Mouse (Mus musculus) limb, embryonic 14.5 days (tissue): ENCODE results near the gene Mob4. TPM values are rescaled to one million over a fixed set of nuclear protein-coding genes. Genes with fewer than 3 reads are reported as not detected.
A peak's percentile ranks its signal among the peaks of the same experiment; 100 is the strongest.

Experiments
- ATAC-seq: fragments of 200-750 bp; cut with Nextera tagmentation; 2 replicates; pipeline ENCODE4 v1.8.0; 2017; ENCODE audit warnings: low read depth, moderate number of reproducible peaks, moderate TSS enrichment; ENCODE audit not compliant: low FRiP score
- DNase-seq: peaks from one replicate; pipeline ENCODE4 v3.0.0-alpha.2; 2015; ENCODE audit warnings: low spot score
- H3K27ac ChIP-seq: fragments of 300-500 bp; sonication (generic); replicated peaks from 2 replicates; pipeline ENCODE4 v1.5.1; 2014; ENCODE audit warnings: low read depth, mild to moderate bottlenecking, low read length, moderate library complexity, mixed read lengths
- H3K27me3 ChIP-seq: fragments of 300-500 bp; sonication (generic); 2 replicates; pipeline ENCODE4 v1.6.1; 2014; ENCODE audit warnings: low read length, mixed read lengths; ENCODE audit not compliant: control insufficient read depth, insufficient read depth
- H3K36me3 ChIP-seq: fragments of 300-500 bp; sonication (generic); 2 replicates; pipeline ENCODE4 v1.6.1; 2014; ENCODE audit warnings: mild to moderate bottlenecking, low read length, moderate library complexity, mixed read lengths; ENCODE audit not compliant: control insufficient read depth, insufficient read depth
- H3K4me1 ChIP-seq: fragments of 300-500 bp; sonication (generic); 2 replicates; pipeline ENCODE4 v1.6.1; 2014; ENCODE audit warnings: antibody characterized with exemption, low read length, mixed read lengths; ENCODE audit not compliant: control insufficient read depth, insufficient read depth
- H3K4me2 ChIP-seq: fragments of 300-500 bp; sonication (generic); replicated peaks from 2 replicates; pipeline ENCODE4 v1.6.1; 2014; ENCODE audit warnings: low read depth, mild to moderate bottlenecking, low read length, moderate library complexity; ENCODE audit not compliant: severe bottlenecking
- H3K4me3 ChIP-seq: fragments of 300-500 bp; sonication (generic); replicated peaks from 2 replicates; pipeline ENCODE4 v1.5.1; 2014; ENCODE audit warnings: low read length
- H3K9ac ChIP-seq: fragments of 300-500 bp; sonication (generic); 2 replicates; pipeline ENCODE4 v1.6.1; 2014; ENCODE audit warnings: mild to moderate bottlenecking, low read depth, low read length, moderate library complexity; ENCODE audit not compliant: severe bottlenecking
- H3K9me3 ChIP-seq: fragments of 300-500 bp; sonication (generic); 2 replicates; pipeline ENCODE4 v1.6.1; 2016; ENCODE audit warnings: low read length; ENCODE audit not compliant: control insufficient read depth
- POLR2A ChIP-seq: fragments of 200-500 bp; IDR thresholded peaks from 2 replicates; pipeline ENCODE4 v1.8.0; 2012; ENCODE audit warnings: inconsistent platforms, mild to moderate bottlenecking, moderate library complexity, borderline replicate concordance; ENCODE audit not compliant: insufficient read depth, insufficient read length; ENCODE audit errors: extremely low read depth
- whole genome bisulfite sequencing: fragments of 180-500 bp; shearing (Covaris S2); extraction: QIAGEN DNeasy Blood & Tissue Kit; methylation state at CpG from one replicate; pipeline ENCODE4 v1.1.7; 2014; 5-methylcytosine and 5-hydroxymethylcytosine counted together
- polyA plus RNA-seq, 2 experiments: library from polyadenylated mRNA; depleted of rRNA in 1 of 2; stranded (reverse) in 1 of 2; unstranded in 1 of 2; fragments of >200 nt; fragmentation: Nextera tagmentation in 1 of 2; extraction: Ambion mirVana in 1 of 2; gene quantifications; 2 replicates each; pipeline versions ENCODE4 v1.2.1 to v1.2.3; 2012 to 2014

Gene Mob4
- polyA plus RNA-seq (2012; rRNA removed) (37.0 and 43.4 TPM in 2 replicates), polyA plus RNA-seq (2014; fragmentation: Nextera tagmentation; extraction: Ambion mirVana) (120 and 129 TPM in 2 replicates)

DNA sequence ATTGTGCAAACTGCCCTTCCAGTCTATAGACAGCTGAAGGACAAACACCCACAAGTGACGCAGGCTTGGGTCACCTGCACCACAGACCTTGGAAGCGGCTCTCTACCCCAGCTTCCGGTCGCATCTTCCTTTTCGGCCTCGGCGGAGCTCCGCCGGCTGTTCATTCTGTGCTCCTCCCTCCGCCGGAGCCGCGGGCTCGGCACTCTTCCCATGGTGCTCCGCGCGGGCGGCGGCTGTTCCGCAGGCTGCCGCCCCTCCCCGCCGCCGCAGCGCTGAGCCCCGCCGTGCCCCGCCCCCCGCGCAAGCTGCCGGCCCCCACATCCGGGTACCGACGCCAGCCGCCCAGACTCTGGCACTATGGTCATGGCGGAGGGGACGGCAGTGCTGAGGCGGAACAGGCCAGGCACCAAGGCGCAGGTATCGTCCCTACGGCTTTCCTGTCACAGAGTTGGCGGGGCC is at the start of gene Mob4:
TSS of gene Mob4 (plus strand) at position 289 of the 459 bp plus-strand sequence.
- TF ChIP-seq POLR2A, result peak; percentile 46; the same call in 1 of the 2 replicates
- Histone ChIP-seq H3K9me3 (no peaks in the 10 kb centered on the region), H3K4me2 (peak within 1 kb of the TSS; percentile 69), H3K4me3 (peak within 1 kb of the TSS; percentile 94), H3K36me3 (0 out of 2 replicates have a peak, but pooled peaks cover 9% of the 10 kb centered on the region), H3K27ac (peak within 1 kb of the TSS; percentile 94), H3K4me1 (peaks cover 12% of the 10 kb centered on the region), H3K9ac (peak within 1 kb of the TSS; percentile 98), H3K27me3 (no peaks in the 10 kb centered on the region)
- peak; percentile 96 for ATAC-seq
- WGBS, result under 1% methylated on average over 38 of the region's 42 CpGs
- DNase-seq, result peak; percentile 81

DNA sequence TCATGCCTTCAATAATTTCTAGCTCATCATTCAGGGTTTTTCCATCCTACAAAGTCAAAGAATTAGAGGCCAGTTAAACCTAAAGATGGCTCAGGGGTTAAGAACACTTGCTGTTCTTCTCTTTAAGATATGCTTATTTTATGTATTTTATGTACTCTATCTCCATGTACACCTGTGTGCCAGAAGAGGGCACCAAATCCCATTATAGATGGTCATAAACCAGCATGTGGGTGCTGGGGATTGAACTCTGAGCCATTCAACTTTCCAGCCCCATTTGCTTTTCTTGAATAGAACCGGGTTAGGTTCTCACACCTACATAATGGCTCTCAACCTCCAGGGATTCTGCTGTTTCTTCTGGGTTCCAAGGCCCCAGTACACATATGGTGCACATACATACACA is 48.9 kb upstream of the Mob4 start:
- Histone ChIP-seq H3K36me3 (peaks cover 76% of the 10 kb centered on the region), H3K9ac (no peak overlapping the region), H3K27ac (no peak overlapping the region), H3K27me3 (no peaks in the 10 kb centered on the region), H3K4me2 (no peak overlapping the region), H3K9me3 (no peaks in the 10 kb centered on the region), H3K4me3 (no peak overlapping the region), H3K4me1 (peaks cover 13% of the 10 kb centered on the region)
- DNase-seq, result no peak
- ATAC-seq, result no peak
- TF ChIP-seq POLR2A, result no peak
- 64% methylated on average over 1 of the region's 1 CpGs for WGBS

DNA sequence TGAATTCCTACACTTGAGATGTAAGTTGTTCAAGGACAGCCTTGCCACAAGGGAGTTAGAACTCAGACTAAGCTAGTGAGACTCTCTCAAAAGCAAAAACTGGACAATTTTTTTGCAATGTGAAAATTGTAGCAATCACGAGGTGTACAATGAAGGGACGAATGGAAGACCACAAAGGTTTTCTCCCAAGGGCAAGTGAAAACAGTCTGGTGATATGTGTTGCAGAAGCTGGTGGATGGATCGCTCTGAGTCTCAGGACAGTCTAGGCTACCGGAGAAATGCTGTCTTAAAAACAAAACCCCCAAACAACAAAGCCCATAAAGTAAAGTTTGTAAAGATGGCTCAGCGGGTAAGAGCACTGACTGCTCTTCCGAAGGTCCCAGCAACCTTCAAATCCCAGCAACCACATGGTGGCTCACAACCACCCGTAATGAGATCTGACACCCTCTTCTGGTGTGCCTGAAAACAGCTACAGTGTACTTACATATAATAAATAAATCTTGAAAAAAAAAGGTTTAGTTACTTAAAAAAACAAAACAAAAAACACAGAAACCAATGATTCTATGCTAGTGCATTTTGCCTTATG is 45.2 kb upstream of the Mob4 start:
- Histone ChIP-seq H3K36me3 (peaks cover 46% of the 10 kb centered on the region), H3K4me2 (peak overlapping the region; percentile 90), H3K4me3 (peak overlapping the region; percentile 90), H3K4me1 (peaks cover 19% of the 10 kb centered on the region), H3K9me3 (no peaks in the 10 kb centered on the region), H3K9ac (no peak overlapping the region), H3K27me3 (no peaks in the 10 kb centered on the region), H3K27ac (no peak overlapping the region)
- no peak for DNase-seq
- no peak for TF ChIP-seq POLR2A
- 52% methylated on average over 7 of the region's 7 CpGs for WGBS
- no peak for ATAC-seq

DNA sequence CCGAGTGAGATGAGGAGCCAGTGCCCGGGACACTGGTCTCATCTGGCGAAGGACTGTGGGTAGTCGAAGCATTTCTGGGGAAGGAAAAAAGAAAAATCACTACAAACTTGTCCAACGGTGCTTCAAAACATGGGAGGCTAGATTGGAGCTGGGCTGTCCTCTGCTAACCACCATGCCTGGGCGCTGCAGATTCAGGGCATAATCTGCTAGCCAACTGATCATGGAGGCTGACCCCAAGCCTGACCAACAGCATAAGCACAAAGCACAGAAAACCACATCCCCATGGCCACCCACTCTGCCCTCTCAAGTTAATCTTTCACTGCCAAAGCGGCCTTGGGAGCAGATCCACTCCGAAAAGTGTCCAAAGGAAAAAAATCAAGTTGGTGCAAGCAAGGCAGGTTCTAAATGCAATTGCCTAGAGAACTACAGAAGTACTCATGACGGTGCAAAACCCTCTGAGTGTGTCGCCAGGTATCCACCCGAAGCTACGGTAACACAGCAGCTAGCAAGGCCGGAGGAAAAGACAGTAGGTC is 44.1 kb upstream of the Mob4 start:
- no peak for TF ChIP-seq POLR2A
- H3K4me1 ChIP-seq, result peaks cover 19% of the 10 kb centered on the region
- H3K4me3 ChIP-seq, result peak overlapping the region; percentile 90
- H3K4me2 ChIP-seq, result peak overlapping the region; percentile 90
- H3K27me3 ChIP-seq, result no peaks in the 10 kb centered on the region
- 1% methylated on average over 13 of the region's 13 CpGs for WGBS
- H3K36me3 ChIP-seq, result peaks cover 42% of the 10 kb centered on the region
- peak overlapping the region; percentile 95 for H3K9ac ChIP-seq
- no peak for ATAC-seq
- DNase-seq, result no peak
- H3K27ac ChIP-seq, result peak overlapping the region; percentile 95
- no peaks in the 10 kb centered on the region for H3K9me3 ChIP-seq

DNA sequence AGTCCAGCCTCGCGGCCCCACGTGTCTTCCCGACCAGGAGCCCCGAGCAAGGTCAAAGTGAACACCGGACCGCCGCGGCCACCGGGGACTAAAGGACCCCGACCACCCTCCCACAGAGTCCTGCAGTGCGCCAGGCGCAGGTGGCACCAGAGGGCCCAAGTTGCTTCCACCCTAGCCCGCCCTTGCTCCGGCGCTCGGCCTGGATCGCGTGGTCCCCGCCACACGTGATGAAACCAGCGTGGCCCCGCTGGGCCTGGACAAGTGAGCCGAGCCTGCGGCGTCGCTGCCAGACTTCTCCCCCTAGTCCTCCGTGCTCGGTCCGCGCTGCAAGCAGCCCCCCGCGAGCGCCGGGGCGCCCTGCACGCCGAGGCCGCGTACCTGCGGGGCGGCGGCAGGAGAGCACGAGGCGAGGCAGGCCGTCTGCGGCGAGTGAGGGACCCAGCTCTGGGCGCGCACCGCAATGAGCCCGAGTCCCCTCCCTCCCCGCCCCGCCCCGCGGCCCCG is 43.6 kb upstream of the Mob4 start:
- H3K4me2 ChIP-seq, result peak overlapping the region; percentile 90
- 1% methylated on average over 28 of the region's 57 CpGs for WGBS
- H3K9me3 ChIP-seq, result no peaks in the 10 kb centered on the region
- H3K9ac ChIP-seq, result peak overlapping the region; percentile 95
- DNase-seq, result no peak
- peak; percentile 35; the same call in 1 of the 2 replicates for ATAC-seq
- 0 out of 2 replicates have a peak, but pooled peaks have one; percentile 52 for TF ChIP-seq POLR2A
- H3K4me3 ChIP-seq, result peak overlapping the region; percentile 90
- H3K27ac ChIP-seq, result peak overlapping the region; percentile 95
- peaks cover 19% of the 10 kb centered on the region for H3K4me1 ChIP-seq
- H3K36me3 ChIP-seq, result peaks cover 42% of the 10 kb centered on the region
- no peaks in the 10 kb centered on the region for H3K27me3 ChIP-seq
